Mouse (Mus musculus) limb, embryonic 14.5 days (tissue): ENCODE measurements around the gene Cnnm3. TPM values are rescaled to one million over a fixed set of nuclear protein-coding genes. Genes with fewer than 3 reads are reported as not detected.

Source experiments
- ATAC-seq: fragments of 200-750 bp; cut with Nextera tagmentation; 2 replicates; pipeline ENCODE4 v1.8.0; 2017; ENCODE audit warnings: low read depth, moderate number of reproducible peaks, moderate TSS enrichment; ENCODE audit not compliant: low FRiP score
- DNase-seq: peaks from one replicate; pipeline ENCODE4 v3.0.0-alpha.2; 2015; ENCODE audit warnings: low spot score
- H3K27ac ChIP-seq: fragments of 300-500 bp; sonication (generic); replicated peaks from 2 replicates; pipeline ENCODE4 v1.5.1; 2014; ENCODE audit warnings: low read depth, mild to moderate bottlenecking, low read length, moderate library complexity, mixed read lengths
- H3K27me3 ChIP-seq: fragments of 300-500 bp; sonication (generic); 2 replicates; pipeline ENCODE4 v1.6.1; 2014; ENCODE audit warnings: low read length, mixed read lengths; ENCODE audit not compliant: control insufficient read depth, insufficient read depth
- H3K36me3 ChIP-seq: fragments of 300-500 bp; sonication (generic); 2 replicates; pipeline ENCODE4 v1.6.1; 2014; ENCODE audit warnings: mild to moderate bottlenecking, low read length, moderate library complexity, mixed read lengths; ENCODE audit not compliant: control insufficient read depth, insufficient read depth
- H3K4me1 ChIP-seq: fragments of 300-500 bp; sonication (generic); 2 replicates; pipeline ENCODE4 v1.6.1; 2014; ENCODE audit warnings: antibody characterized with exemption, low read length, mixed read lengths; ENCODE audit not compliant: control insufficient read depth, insufficient read depth
- H3K4me2 ChIP-seq: fragments of 300-500 bp; sonication (generic); replicated peaks from 2 replicates; pipeline ENCODE4 v1.6.1; 2014; ENCODE audit warnings: low read depth, mild to moderate bottlenecking, low read length, moderate library complexity; ENCODE audit not compliant: severe bottlenecking
- H3K4me3 ChIP-seq: fragments of 300-500 bp; sonication (generic); replicated peaks from 2 replicates; pipeline ENCODE4 v1.5.1; 2014; ENCODE audit warnings: low read length
- H3K9ac ChIP-seq: fragments of 300-500 bp; sonication (generic); 2 replicates; pipeline ENCODE4 v1.6.1; 2014; ENCODE audit warnings: mild to moderate bottlenecking, low read depth, low read length, moderate library complexity; ENCODE audit not compliant: severe bottlenecking
- H3K9me3 ChIP-seq: fragments of 300-500 bp; sonication (generic); 2 replicates; pipeline ENCODE4 v1.6.1; 2016; ENCODE audit warnings: low read length; ENCODE audit not compliant: control insufficient read depth
- POLR2A ChIP-seq: fragments of 200-500 bp; IDR thresholded peaks from 2 replicates; pipeline ENCODE4 v1.8.0; 2012; ENCODE audit warnings: inconsistent platforms, mild to moderate bottlenecking, moderate library complexity, borderline replicate concordance; ENCODE audit not compliant: insufficient read depth, insufficient read length; ENCODE audit errors: extremely low read depth
- WGBS: fragments of 180-500 bp; shearing (Covaris S2); extraction: QIAGEN DNeasy Blood & Tissue Kit; methylation state at CpG from one replicate; pipeline ENCODE4 v1.1.7; 2014; 5-methylcytosine and 5-hydroxymethylcytosine counted together
- polyA plus RNA-seq, 2 experiments: library from polyadenylated mRNA; depleted of rRNA in 1 of 2; stranded (reverse) in 1 of 2; unstranded in 1 of 2; fragments of >200 nt; fragmentation: Nextera tagmentation in 1 of 2; extraction: Ambion mirVana in 1 of 2; gene quantifications; 2 replicates each; pipeline versions ENCODE4 v1.2.1 to v1.2.3; 2012 to 2014

Gene Cnnm3
- polyA plus RNA-seq, 2 experiments, result 6.4 to 22.5 TPM

DNA sequence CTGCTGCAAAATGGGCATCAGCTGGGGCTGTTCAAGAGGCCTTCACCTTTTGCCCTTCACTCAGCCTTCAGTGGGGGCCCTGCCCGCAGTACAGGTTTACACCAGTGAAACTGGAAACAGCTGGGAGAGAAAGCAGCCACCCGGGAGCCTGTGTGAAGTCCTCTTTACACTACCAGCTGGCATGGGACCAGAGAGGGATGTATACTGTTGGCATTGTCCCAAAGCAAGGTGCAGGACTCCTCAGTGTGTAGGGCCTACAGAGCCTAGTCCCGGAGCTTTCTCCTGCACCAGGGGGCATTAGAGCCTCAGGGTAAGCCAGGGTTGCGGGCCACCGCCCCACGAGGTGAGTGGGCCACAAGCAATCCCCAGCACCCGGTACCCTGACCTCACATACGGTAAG, 18.8 kb downstream of the Cnnm3 start:
- Histone ChIP-seq H3K36me3 (peaks cover 33% of the 10 kb centered on the region), H3K4me2 (no peak overlapping the region), H3K9ac (no peak overlapping the region), H3K27ac (no peak overlapping the region), H3K9me3 (no peaks in the 10 kb centered on the region), H3K4me1 (no peaks in the 10 kb centered on the region), H3K27me3 (no peaks in the 10 kb centered on the region), H3K4me3 (no peak overlapping the region)
- no peak for TF ChIP-seq POLR2A
- 65% methylated on average over 8 of the region's 8 CpGs for WGBS
- DNase-seq (no peak), ATAC-seq (no peak)

DNA sequence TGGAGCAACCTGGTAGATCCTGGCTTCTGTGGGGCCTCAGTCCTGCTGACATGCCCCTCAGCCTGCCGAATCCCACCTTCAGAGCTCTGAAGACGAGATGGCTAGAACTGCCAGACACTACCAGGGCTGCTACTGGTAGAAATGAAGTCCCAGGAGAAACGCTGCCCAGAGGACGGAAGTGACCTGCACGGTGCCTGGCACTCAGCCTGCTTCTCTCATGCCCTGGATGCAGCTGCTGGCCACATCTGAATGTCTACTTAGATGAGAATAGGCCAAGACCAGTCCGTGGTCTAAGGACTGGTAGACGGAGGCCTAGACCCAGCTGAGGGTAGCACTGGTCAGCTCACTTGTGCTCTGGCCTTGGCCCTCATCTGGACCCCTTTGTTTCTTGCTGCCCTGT, 19.3 kb downstream of the Cnnm3 start:
- H3K36me3 ChIP-seq, result peaks cover 29% of the 10 kb centered on the region
- H3K27me3 ChIP-seq, result no peaks in the 10 kb centered on the region
- no peak overlapping the region for H3K4me3 ChIP-seq
- H3K9me3 ChIP-seq, result no peaks in the 10 kb centered on the region
- no peak overlapping the region for H3K4me2 ChIP-seq
- no peak overlapping the region for H3K9ac ChIP-seq
- WGBS, result 91% methylated on average over 7 of the region's 7 CpGs
- DNase-seq (no peak), ATAC-seq (no peak)
- TF ChIP-seq POLR2A, result no peak
- H3K27ac ChIP-seq, result no peak overlapping the region
- no peaks in the 10 kb centered on the region for H3K4me1 ChIP-seq

- Histone ChIP-seq H3K4me3 (no peak overlapping the region), H3K27ac (no peak overlapping the region), H3K4me2 (no peak overlapping the region), H3K36me3 (peaks cover 24% of the 10 kb centered on the region), H3K9me3 (no peaks in the 10 kb centered on the region), H3K4me1 (no peaks in the 10 kb centered on the region), H3K9ac (no peak overlapping the region), H3K27me3 (no peaks in the 10 kb centered on the region)
- TF ChIP-seq POLR2A, result no peak
- DNase-seq, result no peak
- ATAC-seq, result no peak
- WGBS, result 95% methylated on average over 12 of the region's 12 CpGs
These were observed 19.8 kb downstream of the Cnnm3 start for GRCm38 (mm10) chr1:36531461-36531860.

- Histone ChIP-seq H3K36me3 (peaks cover 25% of the 10 kb centered on the region), H3K4me3 (no peak overlapping the region), H3K4me1 (no peaks in the 10 kb centered on the region), H3K9ac (no peak overlapping the region), H3K4me2 (no peak overlapping the region), H3K27me3 (no peaks in the 10 kb centered on the region), H3K9me3 (no peaks in the 10 kb centered on the region), H3K27ac (no peak overlapping the region)
- no peak for DNase-seq
- no peak for TF ChIP-seq POLR2A
- 0 out of 2 replicates have a peak, but pooled peaks have one; percentile 23 for ATAC-seq
- WGBS, result 72% methylated on average over 6 of the region's 6 CpGs
These were observed 21.9 kb downstream of the Cnnm3 start for GRCm38 (mm10) chr1:36533546-36533945.

- no peaks in the 10 kb centered on the region for H3K4me1 ChIP-seq
These were observed 23.0 kb downstream of the Cnnm3 start for GRCm38 (mm10) chr1:36534595-36535058.

More at GRCm38 (mm10) chr1:36534595-36535058, 23.0 kb downstream of the Cnnm3 start:
- Histone ChIP-seq H3K4me3 (no peak overlapping the region), H3K27me3 (no peaks in the 10 kb centered on the region), H3K9me3 (no peaks in the 10 kb centered on the region), H3K27ac (no peak overlapping the region), H3K4me2 (no peak overlapping the region), H3K36me3 (peaks cover 36% of the 10 kb centered on the region), H3K9ac (no peak overlapping the region)
- no peak for DNase-seq
- no peak for ATAC-seq
- TF ChIP-seq POLR2A, result no peak
- WGBS, result 70% methylated on average over 6 of the region's 6 CpGs
